Comparison of ENCODE assay signal across 8 mouse cellular contexts in genomic region chr3:59006731-59007441, GRCm38 (mm10). TPM values are rescaled to one million over a fixed set of nuclear protein-coding genes. Genes with fewer than 3 reads are reported as not detected.
DNase-seq lines count a peak whose midpoint lies in the region; ATAC-seq lines count a peak whose summit lies in the region.

No protein-coding gene starts in this region.

- DNase-seq in adrenal gland, postnatal 25 days, result peak; percentile 76
- DNase-seq in embryo, embryonic 10 days (ENCODE audit: low spot score), result peak; percentile 83
- peak; percentile 16 to 19 for DNase-seq in gastrocnemius, adult 8-10 months (ENCODE audit: low spot score in 2 of 2)
- DNase-seq in left cerebral cortex, postnatal 4 days, result peak; percentile 84
- peak; percentile 9 for DNase-seq in skeletal muscle tissue, adult 2 months (ENCODE audit: low read depth, low spot score)

- intact Hi-C loops in left cerebral cortex, postnatal 4 days (cut with DNase I), result loop anchor here (10.0 kb wide), 1 partner anchor 222 kb away; no protein-coding TSS in a partner anchor

- no peaks in the 10 kb centered on the region for H3K27me3 ChIP-seq in intestine, embryonic 15.5 days (replicated peaks)

- peak overlapping the region; percentile 53 for H3K9ac ChIP-seq in intestine, embryonic 15.5 days

- no peaks in the 10 kb centered on the region for H3K36me3 ChIP-seq in intestine, embryonic 15.5 days

- peak overlapping the region; percentile 65 for H3K4me3 ChIP-seq in intestine, embryonic 15.5 days (replicated peaks)

- ATAC-seq in intestine, embryonic 15.5 days, result peak; percentile 86
- ATAC-seq in megakaryocyte-erythroid progenitor cell, adult 5-6 weeks (replicated peaks; ENCODE audit: low FRiP score, low TSS enrichment, poor library complexity, severe bottlenecking), result peak; percentile 73
- no peak for ATAC-seq in inflammation-experienced regulatory T-cells, adult 6 months

- H3K4me2 ChIP-seq in intestine, embryonic 15.5 days (replicated peaks), result peak overlapping the region; percentile 99

- H3K9me3 ChIP-seq in intestine, embryonic 15.5 days, result no peaks in the 10 kb centered on the region

- peak overlapping the region; percentile 86 for H3K27ac ChIP-seq in intestine, embryonic 15.5 days

- under 1% methylated on average over 74 of the region's 77 CpGs for WGBS in intestine, embryonic 15.5 days

- H3K4me1 ChIP-seq in intestine, embryonic 15.5 days (replicated peaks), result peaks cover 7% of the 10 kb centered on the region

RNA-seq across cellular contexts. Expression of gene Med12l, which starts 1.3 kb away (rescaled TPM):
- 18.3 and 18.5 TPM in 2 replicates for total RNA-seq in adrenal gland, postnatal 25 days (2021)
- total RNA-seq in gastrocnemius, adult 8-10 months (2022), result under 1 TPM; 0.29 to 0.64 (median 0.34) TPM
- 1.1 and 1.5 TPM in 2 replicates for polyA plus RNA-seq in intestine, embryonic 15.5 days (2015; fragmentation: Nextera tagmentation; extraction: Ambion mirVana)
- total RNA-seq in left cerebral cortex, postnatal 4 days (2021), result 10 to 100 TPM; 23.0 to 25.4 TPM
- total RNA-seq in megakaryocyte-erythroid progenitor cell, adult 5-6 weeks (2014; fragmentation: Nextera tagmentation), result 3.5 and 8.4 TPM in 2 replicates
- total RNA-seq in megakaryocyte-erythroid progenitor cell, adult 5-6 weeks (2017), result 4.5 and 5.4 TPM in 2 replicates
- 1 to 10 TPM in 1 of 3 experiments, under 1 TPM in 2; 0.48 to 1.5 (median 0.61) TPM for polyA plus RNA-seq in inflammation-experienced regulatory T-cells, adult 6 months (2017; shearing (Covaris generic))

Comparison
In these comparisons a context has a peak if more than half of its experiments do, and no peak if none do; other contexts are left out.
1. DNase-seq: peak in every context shown above with its lines; median percentile 84 in left cerebral cortex, postnatal 4 days; 83 in embryo, embryonic 10 days; 76 in adrenal gland, postnatal 25 days; 18 in gastrocnemius, adult 8-10 months; 9 in skeletal muscle tissue, adult 2 months.